Mouse (Mus musculus): ENCODE results near the gene St3gal5.
"Not testable (repeated sequence)": the region's sequence is repeated elsewhere in the genome, so short reads cannot be mapped to it uniquely, and the experiment has no call there.

Gene St3gal5

DNA sequence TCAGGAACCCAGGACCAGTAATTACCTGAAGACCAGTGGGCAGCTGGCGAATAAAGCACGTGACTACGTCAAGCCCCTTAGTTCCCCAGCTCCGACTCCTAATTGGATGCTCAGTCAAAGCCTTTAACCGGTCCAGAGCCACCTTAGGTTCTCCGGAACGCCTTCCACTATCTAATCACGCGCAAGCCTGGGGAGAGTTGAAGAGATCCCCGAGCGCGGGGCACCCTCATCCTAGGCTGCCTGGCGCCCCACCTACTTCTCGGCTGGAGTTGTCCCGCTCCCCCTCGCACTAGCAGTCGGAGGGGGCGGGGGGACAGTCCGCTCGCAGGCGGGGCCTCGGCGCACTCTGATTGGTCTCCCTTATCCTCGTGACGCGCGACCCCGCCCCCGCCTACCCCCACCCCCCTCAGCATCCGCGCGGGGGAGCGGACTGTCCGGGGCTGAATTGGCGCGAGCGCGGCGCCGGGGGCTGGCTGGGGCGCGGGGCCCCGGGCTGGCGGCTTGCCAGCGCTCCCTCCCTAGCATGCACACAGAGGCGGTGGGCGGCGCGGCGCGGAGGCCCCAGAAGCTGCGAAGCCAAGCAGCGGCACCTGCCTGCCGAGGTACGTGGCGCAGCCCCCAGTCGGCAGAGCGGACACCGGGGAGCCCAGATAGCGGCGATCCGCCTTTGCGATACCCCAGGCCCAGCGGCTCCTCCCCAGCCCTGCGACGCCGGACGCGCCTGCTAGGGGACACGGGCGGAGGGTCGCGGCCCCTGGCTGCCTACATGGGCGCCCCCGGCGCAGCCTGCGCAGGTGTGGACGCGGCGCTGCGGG lies at the start of gene St3gal5:
TSS of gene St3gal5 (plus strand) at position 412 of the 815 bp plus-strand sequence.
- DNase-seq (ENCODE audit: low spot score in 2 of 2) = peak; percentile 53 to 84

DNA sequence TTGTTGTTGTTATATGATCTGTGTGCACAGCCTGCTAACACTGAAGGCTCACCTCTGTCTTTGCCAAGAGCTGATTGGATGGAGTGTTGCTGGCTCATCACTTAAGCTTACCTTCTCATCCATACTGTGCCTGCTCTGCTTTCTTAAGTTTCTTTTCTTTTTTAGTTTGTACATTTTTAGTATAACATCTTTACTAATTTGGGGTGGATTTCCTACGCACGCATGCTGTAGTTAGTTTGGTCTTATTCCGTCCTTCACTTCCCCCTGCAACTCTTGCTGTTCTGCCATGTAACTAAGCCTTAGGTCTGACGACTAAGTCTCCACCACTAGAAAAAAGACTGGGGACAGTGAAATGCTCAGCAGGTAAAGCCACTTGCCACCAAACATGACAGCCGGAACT lies 48.7 kb upstream of the St3gal5 start:
- no peak for DNase-seq (ENCODE audit: low spot score in 2 of 2)

- no peak for DNase-seq (ENCODE audit: low spot score in 2 of 2)
These were observed 47.5 kb upstream of the St3gal5 start for GRCm38 (mm10) chr6:72049941-72050340.

GRCm38 (mm10) chr6:72050827-72051226 lies 46.6 kb upstream of the St3gal5 start:
- DNase-seq (ENCODE audit: low spot score in 2 of 2) = no peak

GRCm38 (mm10) chr6:72051247-72051646 lies 46.1 kb upstream of the St3gal5 start:
- no peak for DNase-seq (ENCODE audit: low spot score in 2 of 2)

DNA sequence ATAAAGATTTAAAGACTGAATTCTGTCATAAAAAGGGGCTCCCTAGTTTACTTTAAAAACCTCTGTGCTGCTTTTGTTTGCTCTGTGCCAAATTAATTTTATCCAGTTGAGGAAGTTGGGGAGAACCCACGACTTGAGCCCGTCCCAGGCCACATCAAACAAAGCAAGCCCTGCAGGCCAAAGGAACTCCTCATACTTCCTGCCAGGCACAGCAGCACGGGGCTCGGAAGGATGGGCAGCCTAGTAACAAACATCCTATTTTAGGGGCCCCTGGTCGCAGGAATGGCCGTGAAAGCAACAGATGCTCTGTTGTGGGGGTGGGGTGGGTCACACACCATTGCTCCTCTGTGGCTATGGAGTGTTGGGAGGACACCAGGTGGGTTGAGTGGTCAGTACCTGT lies 45.6 kb upstream of the St3gal5 start:
- DNase-seq (ENCODE audit: low spot score in 2 of 2) = no peak

DNA sequence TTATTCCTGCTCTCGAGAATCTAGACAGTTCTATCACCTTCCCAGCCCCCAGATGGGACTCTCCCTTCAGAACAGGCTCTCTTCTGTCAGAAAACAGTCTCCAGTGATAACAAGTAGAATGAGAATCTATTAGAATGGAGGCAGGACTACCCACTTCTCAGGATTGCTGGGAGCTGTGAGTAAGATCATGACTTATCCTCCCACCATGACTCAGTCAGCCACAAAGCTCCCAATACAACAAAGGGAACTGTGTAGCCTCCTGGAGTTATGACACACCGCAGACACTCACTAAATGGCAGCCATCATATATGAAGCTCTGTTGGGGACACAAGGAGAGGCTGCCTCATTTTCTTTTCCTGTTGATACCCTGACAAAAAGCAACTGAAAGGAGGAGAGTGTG lies 40.8 kb upstream of the St3gal5 start:
- no peak for DNase-seq (ENCODE audit: low spot score in 2 of 2)

- no peak for DNase-seq (ENCODE audit: low spot score in 2 of 2)
These were observed 38.9 kb upstream of the St3gal5 start for GRCm38 (mm10) chr6:72058398-72058889.

GRCm38 (mm10) chr6:72060677-72061076 lies 36.7 kb upstream of the St3gal5 start:
- not testable (repeated sequence) for DNase-seq (ENCODE audit: low spot score in 2 of 2)

DNA sequence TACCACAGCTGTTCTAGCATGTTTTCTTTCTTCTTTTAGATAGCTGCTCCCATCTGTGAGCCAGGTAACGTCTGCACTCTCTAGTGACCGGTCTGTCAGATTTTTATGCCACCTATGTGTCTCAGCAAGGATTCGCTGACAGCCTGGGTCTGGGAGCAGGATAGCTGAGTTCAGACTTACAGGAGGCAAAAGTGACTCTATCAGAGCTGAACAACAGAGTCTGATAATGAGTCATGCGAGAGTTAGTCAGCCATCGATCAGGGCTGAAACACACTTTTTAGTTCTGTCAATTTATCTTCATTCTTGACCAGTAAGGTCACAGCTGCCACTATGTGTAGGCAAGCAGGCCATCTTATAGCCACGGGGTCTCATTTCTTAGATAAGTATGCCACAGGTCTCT lies 33.7 kb upstream of the St3gal5 start:
- no peak for DNase-seq (ENCODE audit: low spot score in 2 of 2)

DNA sequence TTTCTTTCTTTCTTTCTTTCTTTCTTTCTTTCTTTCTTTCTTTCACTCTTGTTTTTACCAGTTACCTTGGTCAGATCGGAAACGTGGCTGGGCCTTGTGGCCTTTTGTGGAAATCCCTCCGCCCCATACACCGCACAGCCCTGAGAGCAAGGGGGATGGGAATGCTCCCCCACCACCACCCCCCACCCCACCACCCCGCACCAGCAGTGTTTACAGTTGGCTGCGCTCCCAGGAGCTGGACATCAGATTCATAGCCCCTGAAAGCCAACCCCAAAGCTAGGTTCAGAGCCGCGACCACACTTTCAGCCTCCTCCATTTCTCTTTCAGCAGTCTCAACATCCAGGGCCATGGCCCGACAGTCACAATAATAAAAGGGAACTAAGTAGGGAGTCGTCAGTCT lies 31.4 kb upstream of the St3gal5 start:
- no peak for DNase-seq (ENCODE audit: low spot score in 2 of 2)

DNA sequence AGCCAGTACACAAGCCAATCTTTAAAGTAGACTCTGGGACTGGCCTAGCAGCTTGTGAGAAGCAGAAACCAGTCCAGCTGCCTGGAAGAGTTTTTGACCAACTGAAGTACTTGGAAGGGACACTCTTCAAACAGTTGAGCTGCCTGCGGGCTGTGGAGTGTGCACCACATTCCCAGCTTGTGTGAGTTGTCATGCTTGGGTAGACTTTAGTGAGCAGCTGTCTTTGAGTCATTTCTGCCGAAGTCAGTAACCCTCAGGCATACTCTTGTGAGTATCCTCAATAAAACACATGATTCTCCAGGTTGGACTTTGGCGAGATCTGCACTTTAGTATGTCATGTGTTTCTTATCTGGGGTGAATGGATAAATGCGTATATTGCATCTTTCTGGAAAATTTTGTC lies 29.0 kb upstream of the St3gal5 start:
- no peak for DNase-seq (ENCODE audit: low spot score in 2 of 2)

DNA sequence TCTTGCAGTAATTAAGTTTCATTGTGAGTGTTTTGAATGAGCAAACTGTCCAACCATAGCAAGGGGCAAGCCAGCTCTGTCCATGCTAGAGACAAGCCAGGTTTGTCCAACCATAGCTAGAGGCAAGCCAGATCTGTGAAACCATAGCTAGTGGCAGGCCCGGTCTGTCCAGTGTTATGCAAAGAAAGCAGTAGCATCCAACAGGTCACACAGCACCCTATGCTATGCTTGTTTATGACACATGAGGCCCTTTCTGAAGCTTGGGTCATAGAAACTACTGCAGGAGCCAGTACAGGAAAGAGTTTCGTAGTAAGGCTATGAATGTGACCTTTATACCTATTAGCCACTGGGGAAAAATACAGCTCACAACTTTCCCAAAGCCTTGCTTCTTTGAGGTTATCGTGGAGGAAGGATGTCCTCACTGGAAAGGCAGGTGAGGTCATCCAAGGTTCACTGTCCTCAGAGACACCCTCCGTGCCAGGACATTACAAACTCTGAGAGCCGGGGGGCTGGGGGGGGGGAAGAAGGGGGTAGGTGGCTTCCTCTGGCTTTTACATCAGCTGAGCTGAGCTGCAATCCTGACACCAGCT lies 26.0 kb upstream of the St3gal5 start:
- no peak for DNase-seq (ENCODE audit: low spot score in 2 of 2)

DNA sequence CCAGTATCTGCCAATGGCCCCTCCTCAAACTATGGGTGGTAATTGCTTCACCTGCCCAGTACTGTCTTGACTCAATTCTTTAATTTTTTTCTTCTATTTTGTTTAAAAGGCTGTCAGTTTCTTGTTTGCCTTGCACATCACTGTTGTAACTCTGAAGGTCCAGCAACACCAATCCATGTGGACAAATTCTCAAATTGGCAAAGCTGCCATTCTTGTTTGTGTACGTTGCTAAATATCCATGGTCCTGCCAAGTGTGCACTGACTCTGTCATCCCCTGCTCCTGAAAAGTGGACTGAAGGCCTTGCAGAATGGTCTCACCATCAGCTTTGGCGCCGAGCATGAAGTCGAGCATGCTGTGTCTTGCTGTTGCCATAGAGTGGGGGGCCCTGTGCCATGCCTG lies 23.6 kb upstream of the St3gal5 start:
- DNase-seq (ENCODE audit: low spot score in 2 of 2) = no peak

GRCm38 (mm10) chr6:72076512-72076911 lies 20.9 kb upstream of the St3gal5 start:
- no peak for DNase-seq (ENCODE audit: low spot score in 2 of 2)

DNA sequence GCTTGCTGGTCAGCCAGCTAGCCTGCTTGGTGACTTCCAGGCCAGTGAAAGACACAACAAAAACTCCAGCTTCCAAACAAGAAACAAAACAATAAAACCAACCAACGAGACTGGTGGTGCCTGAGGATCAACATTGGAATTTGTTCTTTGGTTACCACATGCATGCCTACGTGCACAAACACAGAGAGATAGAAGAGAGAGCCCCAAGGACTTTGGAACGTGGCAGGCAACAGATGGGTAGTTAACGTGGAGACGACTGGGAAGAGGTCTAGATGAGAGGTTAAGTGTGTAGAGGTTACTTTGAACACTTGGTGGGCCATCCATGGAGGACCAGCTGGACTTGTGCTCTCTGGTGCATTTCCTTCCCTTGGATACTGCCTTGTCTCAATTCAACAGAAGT lies 19.2 kb upstream of the St3gal5 start:
- no peak for DNase-seq (ENCODE audit: low spot score in 2 of 2)

- no peak for DNase-seq (ENCODE audit: low spot score in 2 of 2)
These were observed 15.9 kb upstream of the St3gal5 start for GRCm38 (mm10) chr6:72081318-72082024.

DNA sequence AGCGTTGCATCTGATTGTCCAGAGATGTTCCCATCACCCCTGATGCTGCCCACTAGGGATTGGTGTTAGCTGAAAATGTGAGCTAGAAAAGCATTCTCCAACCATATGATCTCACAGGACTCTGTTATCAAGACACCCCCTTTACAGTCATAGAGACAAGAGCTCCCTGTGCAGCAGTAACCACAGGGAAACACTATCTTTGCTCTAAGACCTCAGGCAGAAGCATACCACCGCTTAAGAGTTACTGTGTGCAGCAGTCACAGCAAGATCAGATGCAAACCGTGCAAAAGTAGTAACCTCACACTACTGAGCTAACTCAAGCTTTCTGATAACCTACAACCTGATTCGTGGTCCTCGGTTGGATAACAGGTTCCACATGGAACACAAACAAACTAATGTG lies 10.0 kb upstream of the St3gal5 start:
- DNase-seq (ENCODE audit: low spot score in 2 of 2) = no peak

DNA sequence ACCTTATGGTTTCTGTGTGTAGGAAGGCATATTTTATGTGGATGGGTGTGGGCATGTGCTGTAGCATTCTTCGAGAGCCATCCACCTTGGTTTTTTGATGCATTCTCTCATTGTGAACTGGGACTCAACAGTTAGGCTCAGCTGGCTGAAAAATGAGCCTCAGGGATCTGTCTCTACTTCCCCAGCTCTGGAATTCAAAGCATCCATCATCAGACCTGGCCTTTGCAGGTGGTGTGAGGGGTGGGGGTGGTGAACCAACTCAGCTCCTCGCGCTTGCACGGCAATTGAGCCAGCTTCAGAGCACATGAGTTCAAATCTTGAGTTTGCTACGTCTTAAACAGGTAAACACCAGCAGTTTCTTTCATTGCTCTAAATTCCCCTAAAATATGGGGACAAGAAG lies 7.5 kb upstream of the St3gal5 start:
- DNase-seq (ENCODE audit: low spot score in 2 of 2) = no peak

DNA sequence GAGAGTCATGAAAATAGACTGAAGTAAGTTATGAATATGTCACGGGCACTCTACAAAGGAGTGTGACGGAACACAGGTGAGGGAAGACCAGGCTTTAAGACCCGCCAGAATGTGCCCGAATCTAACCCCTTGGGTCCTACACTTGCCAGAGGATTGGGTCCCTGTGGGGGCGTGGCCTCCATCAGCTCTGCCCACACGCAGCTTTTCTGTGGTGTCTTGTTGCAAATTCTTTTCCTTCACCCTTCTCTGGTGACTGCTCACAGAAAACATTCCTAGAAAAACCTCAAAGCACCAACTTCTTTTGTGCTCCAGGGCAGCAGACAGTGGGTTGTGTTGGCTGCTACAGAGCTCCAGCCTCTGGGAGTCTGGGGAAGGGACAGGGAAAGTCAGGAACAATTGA lies 6.4 kb upstream of the St3gal5 start:
- no peak for DNase-seq (ENCODE audit: low spot score in 2 of 2)

- no peak for DNase-seq (ENCODE audit: low spot score in 2 of 2)
These were observed 4.3 kb upstream of the St3gal5 start for GRCm38 (mm10) chr6:72093121-72093520.

DNA sequence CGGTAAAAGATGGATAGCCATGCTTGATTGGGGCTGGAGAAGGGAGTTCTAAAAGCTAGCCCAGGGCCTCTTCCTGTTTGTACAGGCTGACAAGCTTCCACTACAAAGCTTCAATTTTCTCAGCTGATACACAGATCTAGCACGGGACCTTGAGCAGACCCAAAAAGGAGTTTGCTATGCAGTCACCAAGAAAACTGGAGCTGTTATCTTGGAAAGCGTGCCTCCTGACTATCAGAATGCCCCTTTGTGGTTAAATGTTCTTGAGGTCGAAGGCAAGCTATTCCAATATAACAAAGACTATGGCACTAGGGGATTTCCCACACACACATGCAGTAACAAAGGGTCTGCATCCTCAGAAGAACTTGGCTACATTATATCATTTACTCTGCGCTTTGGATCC lies 1.2 kb upstream of the St3gal5 start:
- DNase-seq (ENCODE audit: low spot score in 2 of 2) = peak in 1 of 2 experiments; percentile 27

DNA sequence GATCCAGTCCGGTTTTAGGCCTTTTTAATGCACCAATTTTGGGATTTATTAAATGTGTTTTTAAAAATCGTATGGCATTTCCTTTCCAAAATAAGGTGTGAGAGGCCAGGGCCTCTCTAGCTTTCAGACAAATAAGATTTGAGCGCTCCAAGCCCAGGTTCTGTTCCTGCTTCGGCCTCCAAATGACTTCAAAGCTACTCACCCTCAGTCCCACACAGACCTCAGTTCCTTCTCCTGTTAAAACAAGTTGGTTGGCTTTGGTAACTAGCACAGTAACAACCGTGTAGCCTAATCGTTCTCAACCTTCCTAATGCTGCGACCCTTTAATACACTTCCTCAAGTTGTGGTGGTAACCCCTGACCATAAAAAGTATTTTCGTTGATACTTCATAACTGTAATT lies 723 bp upstream of the St3gal5 start:
- no peak for DNase-seq (ENCODE audit: low spot score in 2 of 2)
